Mouse (Mus musculus): ENCODE data around the gene Fbxo5. TPM values are rescaled to one million over a fixed set of nuclear protein-coding genes. Genes with fewer than 3 reads are reported as not detected.

Fbxo5 gene
- total RNA-seq (2015; ENCODE audit: low replicate concordance) = 201 and 247 TPM in 2 replicates
- 178 and 231 TPM in 2 replicates for total RNA-seq (2017; ENCODE audit: low replicate concordance)

GRCm38 (mm10) chr10:5805243-5805730, at the start of gene Fbxo5:
Fbxo5 (minus strand) TSS chr10:5805600.
- ATAC-seq (replicated peaks; ENCODE audit: low FRiP score, poor library complexity, severe bottlenecking) = peak; percentile 86

- ATAC-seq (replicated peaks; ENCODE audit: low FRiP score, poor library complexity, severe bottlenecking) = no peak
These were observed 48.0 kb upstream of the Fbxo5 start for GRCm38 (mm10) chr10:5853290-5853868.

- ATAC-seq (replicated peaks; ENCODE audit: low FRiP score, poor library complexity, severe bottlenecking) = no peak
These were observed 41.5 kb upstream of the Fbxo5 start for GRCm38 (mm10) chr10:5846939-5847338.

GRCm38 (mm10) chr10:5841369-5841768, 36.0 kb upstream of the Fbxo5 start:
- ATAC-seq (replicated peaks; ENCODE audit: low FRiP score, poor library complexity, severe bottlenecking) = no peak

GRCm38 (mm10) chr10:5826336-5827025, 21.1 kb upstream of the Fbxo5 start:
- ATAC-seq (replicated peaks; ENCODE audit: low FRiP score, poor library complexity, severe bottlenecking) = no peak

- ATAC-seq (replicated peaks; ENCODE audit: low FRiP score, poor library complexity, severe bottlenecking) = peak; percentile 54
These were observed 19.4 kb upstream of the Fbxo5 start for GRCm38 (mm10) chr10:5824779-5825178.

- peak; percentile 89 for ATAC-seq (replicated peaks; ENCODE audit: low FRiP score, poor library complexity, severe bottlenecking)
These were observed 18.5 kb upstream of the Fbxo5 start, which contains the start of gene Mtrf1l for GRCm38 (mm10) chr10:5823740-5824491. Mtrf1l (minus strand) TSS chr10:5823910.

GRCm38 (mm10) chr10:5823291-5823739, 17.9 kb upstream of the Fbxo5 start:
- ATAC-seq (replicated peaks; ENCODE audit: low FRiP score, poor library complexity, severe bottlenecking) = no peak

GRCm38 (mm10) chr10:5818772-5819171, 13.4 kb upstream of the Fbxo5 start:
- ATAC-seq (replicated peaks; ENCODE audit: low FRiP score, poor library complexity, severe bottlenecking) = no peak

GRCm38 (mm10) chr10:5815968-5816367, 10.6 kb upstream of the Fbxo5 start:
- ATAC-seq (replicated peaks; ENCODE audit: low FRiP score, poor library complexity, severe bottlenecking) = no peak

GRCm38 (mm10) chr10:5813724-5814123, 8.3 kb upstream of the Fbxo5 start:
- no peak for ATAC-seq (replicated peaks; ENCODE audit: low FRiP score, poor library complexity, severe bottlenecking)

- ATAC-seq (replicated peaks; ENCODE audit: low FRiP score, poor library complexity, severe bottlenecking) = no peak
These were observed 2.3 kb upstream of the Fbxo5 start for GRCm38 (mm10) chr10:5807683-5808082.

GRCm38 (mm10) chr10:5806996-5807395, 1.6 kb upstream of the Fbxo5 start:
- ATAC-seq (replicated peaks; ENCODE audit: low FRiP score, poor library complexity, severe bottlenecking) = no peak

GRCm38 (mm10) chr10:5806416-5806815, 1.0 kb upstream of the Fbxo5 start:
- no peak for ATAC-seq (replicated peaks; ENCODE audit: low FRiP score, poor library complexity, severe bottlenecking)

GRCm38 (mm10) chr10:5805731-5806307, 419 bp upstream of the Fbxo5 start:
- ATAC-seq (replicated peaks; ENCODE audit: low FRiP score, poor library complexity, severe bottlenecking) = peak; percentile 84

- peak; percentile 36 for ATAC-seq (replicated peaks; ENCODE audit: low FRiP score, poor library complexity, severe bottlenecking)
These were observed 676 bp downstream of the Fbxo5 start for GRCm38 (mm10) chr10:5804691-5805156.

- ATAC-seq (replicated peaks; ENCODE audit: low FRiP score, poor library complexity, severe bottlenecking) = no peak
These were observed 1.7 kb downstream of the Fbxo5 start for GRCm38 (mm10) chr10:5803739-5804138.

GRCm38 (mm10) chr10:5802866-5803265, 2.5 kb downstream of the Fbxo5 start:
- no peak for ATAC-seq (replicated peaks; ENCODE audit: low FRiP score, poor library complexity, severe bottlenecking)

GRCm38 (mm10) chr10:5800490-5800889, 4.9 kb downstream of the Fbxo5 start:
- no peak for ATAC-seq (replicated peaks; ENCODE audit: low FRiP score, poor library complexity, severe bottlenecking)

- no peak for ATAC-seq (replicated peaks; ENCODE audit: low FRiP score, poor library complexity, severe bottlenecking)
These were observed 7.3 kb downstream of the Fbxo5 start for GRCm38 (mm10) chr10:5798069-5798468.

Data from erythroid progenitor cell, adult 5-6 weeks (primary cell).